Mouse (Mus musculus) thymus, adult 2 months (tissue): ENCODE data around the gene Sgcd.

Source experiments
- CTCF ChIP-seq: fragments of 200-500 bp; IDR thresholded peaks from 2 replicates; pipeline ENCODE4 v1.5.1; 2012; ENCODE audit warnings: mild to moderate bottlenecking, control low read depth, low read length, moderate library complexity, borderline replicate concordance; ENCODE audit not compliant: control insufficient read depth, poor library complexity, insufficient read depth; ENCODE audit errors: extremely low read depth
- POLR2A ChIP-seq: fragments of 200-500 bp; IDR thresholded peaks from 2 replicates; pipeline ENCODE4 v1.6.1; 2012; ENCODE audit warnings: mild to moderate bottlenecking, low read length, control low read depth, moderate library complexity; ENCODE audit not compliant: control insufficient read depth, poor library complexity, insufficient read depth; ENCODE audit errors: extremely low read depth

- TF ChIP-seq CTCF (no peak), POLR2A (no peak)
Observed at GRCm38 (mm10) chr11:47005301-47005875, 983.4 kb downstream of the Sgcd start.
